Mouse (Mus musculus): ENCODE results near the gene Nudt14.

The Nudt14 gene

DNA sequence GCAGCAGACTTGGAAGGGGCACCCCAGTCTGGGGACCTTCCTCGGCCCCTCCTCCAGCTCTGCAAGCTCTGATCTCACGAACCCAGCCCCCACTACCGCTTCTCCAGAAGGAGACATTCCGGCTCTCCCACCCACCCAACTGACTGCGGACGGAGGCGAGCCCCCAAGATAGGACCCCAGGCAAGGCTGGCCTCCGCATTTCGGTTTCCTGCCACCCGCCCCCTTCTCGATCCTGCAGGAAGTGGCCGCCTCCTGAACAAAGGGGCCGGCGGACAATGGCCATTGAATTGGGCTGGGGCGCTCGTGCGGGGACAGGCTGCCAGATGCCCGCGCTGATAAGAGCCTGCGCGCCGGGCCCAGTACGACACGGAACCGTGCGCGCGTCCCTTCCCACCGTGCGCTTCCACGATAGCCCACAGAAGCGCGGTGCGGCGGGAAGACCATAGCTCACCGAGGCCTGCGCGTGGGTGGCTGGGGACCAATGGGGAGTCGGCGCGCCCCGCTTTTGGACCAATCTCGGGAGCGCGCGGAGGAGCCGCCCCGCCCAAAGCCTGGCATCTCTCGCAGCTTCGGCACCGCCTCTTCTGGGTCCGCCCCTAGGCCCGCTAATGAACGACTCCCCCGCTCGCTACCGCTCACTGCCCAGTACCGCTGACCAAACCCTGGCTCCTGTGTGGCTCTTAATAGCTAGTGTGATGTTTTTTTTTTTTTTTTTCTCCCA, 8.3 kb upstream of the Nudt14 start:
- peak; percentile 96 for DNase-seq (ENCODE audit: low spot score in 2 of 2)

DNA sequence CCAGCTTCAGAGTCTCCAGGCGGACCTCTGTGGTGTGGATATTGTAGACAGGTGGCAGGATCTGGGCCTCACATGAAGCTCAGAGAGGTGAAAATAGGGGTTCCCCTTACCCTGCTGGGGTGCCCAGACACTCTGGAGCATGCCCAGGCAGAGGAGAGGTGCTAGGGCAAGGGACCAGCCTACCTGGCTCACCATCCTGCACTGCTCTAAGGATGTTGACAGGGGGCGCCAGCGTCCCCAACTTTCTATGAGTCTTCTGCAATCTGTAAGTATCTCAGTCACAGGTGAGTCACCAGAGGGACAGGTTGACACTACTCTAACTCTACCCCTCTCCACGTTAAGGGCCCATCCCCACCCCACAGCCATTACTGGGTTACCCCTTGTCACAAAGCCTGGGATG, 5.4 kb upstream of the Nudt14 start:
- DNase-seq (ENCODE audit: low spot score in 2 of 2), result no peak

GRCm38 (mm10) chr12:112943669-112944068, 1.7 kb upstream of the Nudt14 start:
- no peak for DNase-seq (ENCODE audit: low spot score in 2 of 2)

- DNase-seq (ENCODE audit: low spot score in 2 of 2), result no peak
These were observed 658 bp downstream of the Nudt14 start for GRCm38 (mm10) chr12:112941156-112941775.

- DNase-seq (ENCODE audit: low spot score in 2 of 2), result no peak
These were observed 1.2 kb downstream of the Nudt14 start for GRCm38 (mm10) chr12:112940710-112941109.

DNA sequence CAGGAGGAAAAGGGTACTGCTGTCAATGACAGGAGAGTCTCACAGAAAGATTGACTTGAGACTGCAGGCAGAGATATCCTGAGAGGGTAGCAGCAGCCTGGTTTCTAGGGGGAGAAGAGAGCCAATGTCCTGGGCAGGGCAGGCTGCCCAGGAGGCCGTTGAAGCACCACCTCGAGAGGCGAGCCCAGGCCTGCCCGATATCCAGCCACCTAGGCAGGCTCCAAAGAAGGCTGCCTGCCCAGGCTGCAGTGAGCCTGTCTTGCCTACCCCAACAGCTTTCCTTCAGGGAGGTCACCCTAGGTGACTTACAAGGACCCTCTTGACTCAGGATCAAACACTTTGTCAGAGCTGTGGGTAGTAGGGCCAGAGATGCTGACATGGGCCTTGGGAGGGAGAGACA, 1.7 kb downstream of the Nudt14 start:
- no peak for DNase-seq (ENCODE audit: low spot score in 2 of 2)

GRCm38 (mm10) chr12:112938873-112939565, 2.9 kb downstream of the Nudt14 start:
- no peak for DNase-seq (ENCODE audit: low spot score in 2 of 2)

DNA sequence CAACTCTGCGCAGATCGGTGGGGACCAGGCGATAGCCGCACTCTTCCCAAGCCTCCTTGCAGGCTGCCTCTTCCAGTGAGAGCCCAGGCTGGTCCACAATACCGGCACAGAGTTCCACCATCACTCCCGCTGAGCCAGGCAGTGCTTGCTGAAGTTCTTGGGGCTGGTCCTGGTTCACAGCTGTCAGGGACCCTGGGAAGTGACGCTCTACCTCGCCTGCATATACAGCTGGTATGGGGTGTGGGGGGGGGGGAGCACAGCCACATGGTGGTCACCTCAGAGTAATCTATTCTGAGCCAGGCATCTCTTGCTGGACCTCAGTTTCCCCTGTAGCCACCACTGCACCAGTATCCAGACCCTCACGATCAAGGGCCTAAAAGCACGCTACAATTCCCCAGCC, 3.6 kb downstream of the Nudt14 start:
- DNase-seq (ENCODE audit: low spot score in 2 of 2), result no peak

- no peak for DNase-seq (ENCODE audit: low spot score in 2 of 2)
These were observed 4.0 kb downstream of the Nudt14 start for GRCm38 (mm10) chr12:112937906-112938305.

GRCm38 (mm10) chr12:112932647-112933046, 9.3 kb downstream of the Nudt14 start:
- no peak for DNase-seq (ENCODE audit: low spot score in 2 of 2)

DNA sequence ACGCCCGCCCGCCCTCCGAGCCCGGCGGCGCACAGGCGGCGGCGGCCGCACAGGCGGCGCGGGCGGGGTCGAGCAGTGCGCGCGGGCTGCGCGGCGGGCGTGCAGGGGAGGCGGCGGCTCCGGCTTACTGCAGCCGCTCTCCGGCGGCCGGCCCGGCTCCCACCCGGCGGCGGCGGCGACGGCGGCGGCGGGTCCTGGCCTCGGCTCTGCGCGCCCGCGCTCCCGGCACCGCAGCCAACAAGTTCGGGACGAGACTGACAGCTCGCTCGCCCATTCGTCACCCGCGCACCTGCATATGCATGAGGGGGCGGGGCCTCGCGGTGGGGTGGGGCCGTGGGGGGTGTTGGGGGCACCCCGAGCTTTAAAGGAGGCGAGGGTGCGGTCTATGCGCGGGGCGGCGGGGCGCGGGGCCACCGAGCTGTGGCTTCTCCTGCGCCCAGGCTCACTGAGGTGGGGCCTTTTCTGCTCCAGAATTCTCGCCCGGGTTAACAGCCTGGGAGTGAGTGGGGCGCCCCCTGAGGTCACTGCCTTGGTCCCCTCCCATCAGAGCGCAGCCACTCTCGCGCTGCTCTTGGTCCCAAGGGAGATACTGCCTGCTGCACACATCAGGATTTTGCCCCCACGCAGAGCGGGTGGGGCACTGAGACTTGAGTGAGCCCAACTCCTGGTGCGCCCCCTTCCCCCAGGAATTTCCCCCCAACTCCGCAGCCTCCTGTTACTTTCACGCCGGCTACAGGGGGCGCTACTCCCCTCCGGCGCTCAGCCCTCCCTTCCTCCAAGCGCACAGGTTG, 12.2 kb downstream of the Nudt14 start, which contains the start of gene Jag2:
Jag2 (minus strand) TSS at position 215 of the 791 bp plus-strand sequence.
- DNase-seq (ENCODE audit: low spot score in 2 of 2), result peak; percentile 86 to 87

GRCm38 (mm10) chr12:112928401-112929241, 13.3 kb downstream of the Nudt14 start:
- DNase-seq (ENCODE audit: low spot score in 2 of 2), result peak; percentile 73 to 83

GRCm38 (mm10) chr12:112927265-112927664, 14.7 kb downstream of the Nudt14 start:
- peak; percentile 59 to 60 for DNase-seq (ENCODE audit: low spot score in 2 of 2)

GRCm38 (mm10) chr12:112925950-112926349, 16.0 kb downstream of the Nudt14 start:
- DNase-seq (ENCODE audit: low spot score in 2 of 2), result no peak

- no peak for DNase-seq (ENCODE audit: low spot score in 2 of 2)
These were observed 19.4 kb downstream of the Nudt14 start for GRCm38 (mm10) chr12:112922541-112922940.

DNA sequence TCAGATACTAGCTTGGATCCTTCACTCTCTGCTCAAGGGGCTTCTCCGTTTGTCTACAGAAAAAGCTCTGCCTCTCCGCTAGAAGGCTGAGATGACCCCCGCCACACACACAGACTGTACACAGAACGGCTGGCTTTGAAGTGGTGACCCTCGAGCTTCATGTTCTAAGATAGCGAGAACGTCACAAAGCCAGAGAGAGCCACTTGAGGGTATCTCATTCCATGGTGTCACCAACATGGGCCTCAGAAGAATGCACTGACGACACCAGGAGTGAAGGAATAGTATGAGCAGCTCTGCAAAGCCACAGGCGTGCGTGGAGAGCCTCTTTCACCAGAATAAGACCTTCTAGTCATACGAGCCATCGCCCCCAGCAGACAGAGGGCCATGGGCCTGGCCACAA, 20.4 kb downstream of the Nudt14 start:
- no peak for DNase-seq (ENCODE audit: low spot score in 2 of 2)

DNA sequence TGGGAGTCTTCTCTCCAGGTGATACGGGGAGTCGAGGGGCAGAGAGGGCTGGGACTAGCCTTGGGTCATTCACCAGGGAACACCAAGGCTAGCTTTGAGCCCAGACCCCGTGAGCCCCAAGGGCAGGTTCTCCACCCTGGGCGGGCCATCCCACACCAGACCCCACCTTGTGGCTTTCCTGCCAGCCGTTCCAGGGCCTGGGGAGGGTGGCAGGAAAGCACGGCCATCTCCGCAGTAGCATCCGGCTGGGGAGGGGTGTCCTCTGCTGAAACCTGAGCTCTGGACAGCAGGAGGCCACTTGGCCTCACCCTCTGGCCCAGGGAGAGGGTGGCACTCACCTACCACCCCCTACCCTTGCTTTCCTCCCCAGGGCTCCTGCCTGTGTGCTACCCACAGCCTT, 24.0 kb downstream of the Nudt14 start:
- no peak for DNase-seq (ENCODE audit: low spot score in 2 of 2)

GRCm38 (mm10) chr12:112917486-112917885, 24.4 kb downstream of the Nudt14 start:
- no peak for DNase-seq (ENCODE audit: low spot score in 2 of 2)

DNA sequence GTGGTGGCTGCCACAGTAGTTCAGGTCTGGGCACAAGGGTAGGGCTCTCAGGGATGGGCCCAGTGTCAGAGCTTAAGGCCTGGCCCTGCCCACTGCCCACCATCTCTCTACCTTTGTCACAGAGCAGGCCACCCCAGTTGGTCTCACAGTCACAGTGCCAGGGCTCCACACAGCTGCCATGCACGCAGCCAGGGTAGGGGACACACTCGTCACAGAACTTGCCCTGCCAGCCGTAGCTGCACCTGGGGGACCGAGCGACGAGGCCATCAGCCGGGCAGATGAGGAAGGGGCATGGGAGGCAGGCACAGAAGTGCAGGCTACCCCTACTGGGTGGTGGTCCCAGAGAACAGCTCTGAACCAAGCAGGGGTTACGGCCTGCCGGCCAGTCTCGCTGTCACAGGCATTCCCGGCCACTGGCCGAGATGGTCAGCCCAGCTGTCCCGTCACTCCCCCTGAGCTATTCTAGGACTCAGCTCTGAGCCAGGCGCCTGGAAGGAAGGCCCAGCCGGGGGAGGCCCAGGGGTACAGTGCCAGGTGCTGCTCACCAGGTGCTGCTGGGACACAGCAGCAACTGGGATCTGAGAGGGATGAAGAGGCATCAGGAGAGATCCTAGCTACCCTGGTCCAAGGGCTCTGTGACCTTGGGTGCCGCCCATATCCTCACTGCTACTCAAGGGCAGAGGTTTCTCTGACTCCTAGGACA, 25.1 kb downstream of the Nudt14 start:
- DNase-seq (ENCODE audit: low spot score in 2 of 2), result no peak

DNA sequence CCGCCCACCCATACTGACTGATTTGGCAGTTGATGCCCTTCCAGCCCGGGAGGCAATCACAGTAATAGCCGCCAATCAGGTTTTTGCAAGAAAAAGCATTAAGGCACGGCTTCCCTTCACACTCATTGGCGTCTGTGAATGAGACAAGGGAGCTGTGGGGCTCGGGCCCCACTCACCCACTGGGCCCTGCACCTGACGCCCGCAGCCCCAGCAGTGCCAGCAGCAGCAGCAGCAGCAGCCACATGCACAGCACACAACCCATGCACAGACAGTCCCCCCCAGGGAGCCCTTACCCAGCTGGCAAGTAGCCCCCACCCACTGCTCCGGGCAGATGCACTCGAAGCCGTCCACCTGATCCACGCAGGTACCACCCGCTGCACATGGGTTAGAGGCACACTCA, 26.3 kb downstream of the Nudt14 start:
- DNase-seq (ENCODE audit: low spot score in 2 of 2), result no peak

All from right cerebral cortex, postnatal 10 days (tissue).